8 mouse cellular contexts compared by ENCODE assay signal in the genomic region with DNA sequence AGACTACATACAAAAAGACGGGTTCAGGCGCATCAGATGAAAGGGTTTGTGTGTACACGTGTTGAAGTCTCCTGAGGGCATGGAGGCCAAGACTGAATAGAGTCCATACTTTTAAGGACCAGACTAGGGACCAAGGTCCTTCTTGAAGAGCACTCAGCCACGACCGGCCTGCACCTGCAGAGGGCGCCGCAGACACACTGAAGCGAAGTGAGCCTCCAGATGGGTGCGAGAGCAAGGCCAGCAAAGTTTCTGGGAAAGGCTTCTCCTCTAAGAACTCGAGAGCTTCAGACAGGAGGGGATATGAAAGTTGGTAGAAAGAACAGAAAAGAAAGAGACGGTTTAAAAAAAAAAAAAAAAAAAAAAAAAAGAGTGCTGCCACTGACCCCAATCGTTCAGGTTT. TPM values are rescaled to one million over a fixed set of nuclear protein-coding genes. Genes with fewer than 3 reads are reported as not detected.
DNase-seq lines count a peak whose midpoint lies in the region; ATAC-seq and TF ChIP-seq lines count a peak whose summit lies in the region.

No protein-coding gene starts in this region.

- no peak for TF ChIP-seq EP300 in liver, postnatal 0 days (IDR thresholded peaks at IDR 0.05; ENCODE audit: low read depth)

- peak; percentile 83 for TF ChIP-seq CTCF in intestine, postnatal 0 days (IDR thresholded peaks at IDR 0.05; ENCODE audit: low read depth)
- TF ChIP-seq CTCF in liver, postnatal 0 days (IDR thresholded peaks at IDR 0.05; ENCODE audit: low read depth), result peak; percentile 66

- DNase-seq in left cerebral cortex, postnatal 14 days (ENCODE audit: low spot score in 2 of 2), result peak; percentile 39 to 57
- DNase-seq in left cerebral cortex, adult 11 months (ENCODE audit: low spot score), result no peak
- DNase-seq in adrenal gland, postnatal 14 days, result peak; percentile 76
- DNase-seq in forebrain, embryonic 14.5 days (ENCODE audit: low spot score), result peak; percentile 85
- peak; percentile 51 for DNase-seq in liver, postnatal 0 days
- no peak for DNase-seq in ovary, postnatal 10 days (ENCODE audit: low spot score)

- H3K9ac ChIP-seq in forebrain, embryonic 14.5 days (ENCODE audit: low read length), result no peak overlapping the region; the same call in 1 of the 2 replicates
- H3K9ac ChIP-seq in intestine, postnatal 0 days (ENCODE audit: low read depth, low read length), result no peak overlapping the region
- no peak overlapping the region for H3K9ac ChIP-seq in liver, postnatal 0 days (replicated peaks)
- H3K9ac ChIP-seq in neural tube, embryonic 14.5 days (replicated peaks; ENCODE audit: low read depth, low read length), result no peak overlapping the region

- 0 out of 2 replicates have a peak, but pooled peaks have one; percentile 11 for ATAC-seq in forebrain, embryonic 14.5 days
- peak; percentile 22; the same call in 1 of the 2 replicates for ATAC-seq in intestine, postnatal 0 days
- no peak for ATAC-seq in liver, postnatal 0 days
- ATAC-seq in neural tube, embryonic 14.5 days (ENCODE audit: low read depth), result 0 out of 2 replicates have a peak, but pooled peaks have one; percentile 7

- peak overlapping the region; percentile 70 for H3K4me3 ChIP-seq in forebrain, embryonic 14.5 days (ENCODE audit: low read depth, low read length)
- H3K4me3 ChIP-seq in intestine, postnatal 0 days (ENCODE audit: low read depth, low read length), result peak overlapping the region; percentile 46
- H3K4me3 ChIP-seq in liver, postnatal 0 days (ENCODE audit: low read depth, low read length), result no peak overlapping the region
- H3K4me3 ChIP-seq in neural tube, embryonic 14.5 days (ENCODE audit: low read depth, low read length), result peak overlapping the region; percentile 59; the same call in 1 of the 2 replicates

- H3K4me2 ChIP-seq in forebrain, embryonic 14.5 days (ENCODE audit: low read length), result peak overlapping the region; percentile 96
- peak overlapping the region; percentile 77 for H3K4me2 ChIP-seq in intestine, postnatal 0 days (replicated peaks; ENCODE audit: low read depth)
- H3K4me2 ChIP-seq in liver, postnatal 0 days (ENCODE audit: low read depth, low read length), result no peak overlapping the region
- H3K4me2 ChIP-seq in neural tube, embryonic 14.5 days (ENCODE audit: low read depth, low read length), result peak overlapping the region; percentile 93

- no peak overlapping the region for H3K27ac ChIP-seq in forebrain, embryonic 14.5 days (ENCODE audit: low read depth, low read length)
- no peak overlapping the region for H3K27ac ChIP-seq in intestine, postnatal 0 days (ENCODE audit: low read depth, low read length)
- H3K27ac ChIP-seq in liver, postnatal 0 days (ENCODE audit: low read depth), result no peak overlapping the region
- no peak overlapping the region for H3K27ac ChIP-seq in neural tube, embryonic 14.5 days (ENCODE audit: low read depth, low read length)

- H3K36me3 ChIP-seq in forebrain, embryonic 14.5 days (ENCODE audit: control insufficient read depth, insufficient read depth, low read length), result 0 out of 2 replicates have a peak, but pooled peaks cover 4% of the 10 kb centered on the region
- H3K36me3 ChIP-seq in intestine, postnatal 0 days (ENCODE audit: control insufficient read depth, insufficient read depth), result no peaks in the 10 kb centered on the region
- H3K36me3 ChIP-seq in liver, postnatal 0 days (replicated peaks; ENCODE audit: insufficient read depth, low read length), result no peaks in the 10 kb centered on the region
- no peaks in the 10 kb centered on the region for H3K36me3 ChIP-seq in neural tube, embryonic 14.5 days (ENCODE audit: control insufficient read depth, insufficient read depth, low read length)

- intact Hi-C loops in left cerebral cortex, postnatal 14 days (cut with DNase I), result no loop called here

- no peaks in the 10 kb centered on the region for H3K9me3 ChIP-seq in forebrain, embryonic 14.5 days (replicated peaks; ENCODE audit: control insufficient read depth, low read length)
- no peaks in the 10 kb centered on the region for H3K9me3 ChIP-seq in intestine, postnatal 0 days (ENCODE audit: control insufficient read depth)
- no peaks in the 10 kb centered on the region for H3K9me3 ChIP-seq in liver, postnatal 0 days (ENCODE audit: low read length)
- H3K9me3 ChIP-seq in neural tube, embryonic 14.5 days (ENCODE audit: control insufficient read depth, low read length), result no peaks in the 10 kb centered on the region

- no peaks in the 10 kb centered on the region for H3K27me3 ChIP-seq in forebrain, embryonic 14.5 days (replicated peaks; ENCODE audit: control insufficient read depth, insufficient read depth, low read length)
- peaks cover 39% of the 10 kb centered on the region for H3K27me3 ChIP-seq in intestine, postnatal 0 days (replicated peaks; ENCODE audit: control insufficient read depth, insufficient read depth, low read length)
- H3K27me3 ChIP-seq in liver, postnatal 0 days (ENCODE audit: insufficient read depth, low read length), result peaks cover 55% of the 10 kb centered on the region
- no peaks in the 10 kb centered on the region for H3K27me3 ChIP-seq in neural tube, embryonic 14.5 days (ENCODE audit: control insufficient read depth, insufficient read depth, low read length)

- H3K4me1 ChIP-seq in forebrain, embryonic 14.5 days (ENCODE audit: control insufficient read depth, insufficient read depth, low read length), result peaks cover 20% of the 10 kb centered on the region
- no peaks in the 10 kb centered on the region; the same call in 1 of the 2 replicates for H3K4me1 ChIP-seq in intestine, postnatal 0 days (replicated peaks; ENCODE audit: control insufficient read depth, insufficient read depth, low read length)
- peaks cover 10% of the 10 kb centered on the region for H3K4me1 ChIP-seq in liver, postnatal 0 days (ENCODE audit: insufficient read depth)
- H3K4me1 ChIP-seq in neural tube, embryonic 14.5 days (ENCODE audit: control insufficient read depth, insufficient read depth, low read length), result peaks cover 17% of the 10 kb centered on the region

- WGBS in forebrain, embryonic 14.5 days, result 1% methylated on average over 12 of the region's 12 CpGs
- WGBS in intestine, postnatal 0 days, result 3% methylated on average over 12 of the region's 12 CpGs
- WGBS in liver, postnatal 0 days (ENCODE audit: insufficient replicate concordance), result 2% methylated on average over 12 of the region's 12 CpGs
- WGBS in neural tube, embryonic 14.5 days, result 2% methylated on average over 12 of the region's 12 CpGs

RNA-seq across cellular contexts. Expression of a gene that starts 0.6 kb away (rescaled TPM):
- total RNA-seq in left cerebral cortex, postnatal 14 days (2021), result 10 to 100 TPM; 11.4 to 12.6 TPM
- 0.19 and 0.26 TPM in 2 replicates for total RNA-seq in adrenal gland, postnatal 14 days (2021)
- 11.3 and 12.7 TPM in 2 replicates for polyA plus RNA-seq in forebrain, embryonic 14.5 days (2014; fragmentation: Nextera tagmentation; extraction: Ambion mirVana)
- 0.20 TPM in 2 replicates for polyA plus RNA-seq in intestine, postnatal 0 days (2015; fragmentation: Nextera tagmentation; extraction: Ambion mirVana)
- 0.02 TPM in 1 of 2 replicates, not detected in the other for polyA plus RNA-seq in liver, postnatal 0 days (2015; fragmentation: Nextera tagmentation; extraction: Ambion mirVana)
- 12.5 and 13.3 TPM in 2 replicates for polyA plus RNA-seq in neural tube, embryonic 14.5 days (2014; fragmentation: Nextera tagmentation; extraction: Ambion mirVana)

RNA-seq across cellular contexts. Expression of a gene that starts 1.5 kb away (rescaled TPM):
- 1 to 10 TPM; 2.1 to 3.7 TPM for total RNA-seq in left cerebral cortex, postnatal 14 days (2021)
- total RNA-seq in adrenal gland, postnatal 14 days (2021), result not detected in 2 replicates
- 4.6 and 7.1 TPM in 2 replicates for polyA plus RNA-seq in forebrain, embryonic 14.5 days (2014; fragmentation: Nextera tagmentation; extraction: Ambion mirVana)
- polyA plus RNA-seq in intestine, postnatal 0 days (2015; fragmentation: Nextera tagmentation; extraction: Ambion mirVana), result not detected in 2 replicates
- not detected in 2 replicates for polyA plus RNA-seq in liver, postnatal 0 days (2015; fragmentation: Nextera tagmentation; extraction: Ambion mirVana)
- polyA plus RNA-seq in neural tube, embryonic 14.5 days (2014; fragmentation: Nextera tagmentation; extraction: Ambion mirVana), result 4.3 and 4.8 TPM in 2 replicates

RNA-seq across cellular contexts. Expression of a gene that starts 30.9 kb away (rescaled TPM):
- 1 to 10 TPM; 4.1 to 4.2 TPM for total RNA-seq in left cerebral cortex, postnatal 14 days (2021)
- 38.1 and 51.8 TPM in 2 replicates for total RNA-seq in adrenal gland, postnatal 14 days (2021)
- polyA plus RNA-seq in forebrain, embryonic 14.5 days (2014; fragmentation: Nextera tagmentation; extraction: Ambion mirVana), result 117 and 142 TPM in 2 replicates
- polyA plus RNA-seq in intestine, postnatal 0 days (2015; fragmentation: Nextera tagmentation; extraction: Ambion mirVana), result 78.7 and 80.9 TPM in 2 replicates
- 84.6 and 101 TPM in 2 replicates for polyA plus RNA-seq in liver, postnatal 0 days (2015; fragmentation: Nextera tagmentation; extraction: Ambion mirVana)
- polyA plus RNA-seq in neural tube, embryonic 14.5 days (2014; fragmentation: Nextera tagmentation; extraction: Ambion mirVana), result 35.3 and 42.4 TPM in 2 replicates

RNA-seq across cellular contexts. Expression of a gene that starts 50.6 kb away (rescaled TPM):
- 10 to 100 TPM; 64.1 to 67.8 TPM for total RNA-seq in left cerebral cortex, postnatal 14 days (2021)
- total RNA-seq in adrenal gland, postnatal 14 days (2021), result 813 and 814 TPM in 2 replicates
- 64.9 and 65.8 TPM in 2 replicates for polyA plus RNA-seq in forebrain, embryonic 14.5 days (2014; fragmentation: Nextera tagmentation; extraction: Ambion mirVana)
- polyA plus RNA-seq in intestine, postnatal 0 days (2015; fragmentation: Nextera tagmentation; extraction: Ambion mirVana), result 301 and 307 TPM in 2 replicates
- polyA plus RNA-seq in liver, postnatal 0 days (2015; fragmentation: Nextera tagmentation; extraction: Ambion mirVana), result 224 and 228 TPM in 2 replicates
- polyA plus RNA-seq in neural tube, embryonic 14.5 days (2014; fragmentation: Nextera tagmentation; extraction: Ambion mirVana), result 55.2 and 71.0 TPM in 2 replicates

RNA-seq across cellular contexts. Expression of a gene that starts 50.7 kb away (rescaled TPM):
- total RNA-seq in left cerebral cortex, postnatal 14 days (2021), result 10 to 100 TPM; 71.3 to 78.6 TPM
- 1,392 and 1,422 TPM in 2 replicates for total RNA-seq in adrenal gland, postnatal 14 days (2021)
- 75.6 and 80.9 TPM in 2 replicates for polyA plus RNA-seq in forebrain, embryonic 14.5 days (2014; fragmentation: Nextera tagmentation; extraction: Ambion mirVana)
- polyA plus RNA-seq in intestine, postnatal 0 days (2015; fragmentation: Nextera tagmentation; extraction: Ambion mirVana), result 392 and 420 TPM in 2 replicates
- polyA plus RNA-seq in liver, postnatal 0 days (2015; fragmentation: Nextera tagmentation; extraction: Ambion mirVana), result 421 and 447 TPM in 2 replicates
- polyA plus RNA-seq in neural tube, embryonic 14.5 days (2014; fragmentation: Nextera tagmentation; extraction: Ambion mirVana), result 54.5 and 67.6 TPM in 2 replicates

Comparison
In these comparisons a context has a peak if more than half of its experiments do, and no peak if none do; other contexts are left out.
1. DNase-seq: peak in left cerebral cortex, postnatal 14 days (2 of 2), adrenal gland, postnatal 14 days (single experiment), forebrain, embryonic 14.5 days (single experiment) and liver, postnatal 0 days (single experiment); none in left cerebral cortex, adult 11 months (single experiment) and ovary, postnatal 10 days (single experiment).
2. RNA of a gene that starts 0.6 kb away (polyA plus RNA-seq): 12.5 to 13.3 TPM in neural tube, embryonic 14.5 days and 11.3 to 12.7 TPM in forebrain, embryonic 14.5 days; 0.20 TPM in intestine, postnatal 0 days and 0.02 TPM in liver, postnatal 0 days; every median in the first group is over 10 times any median in the second.